Mouse (Mus musculus): ENCODE data around the gene Dpp9. TPM values are rescaled to one million over a fixed set of nuclear protein-coding genes. Genes with fewer than 3 reads are reported as not detected.

Gene Dpp9
- polyA plus RNA-seq, 1 experiment, result 51.8 TPM

DNA sequence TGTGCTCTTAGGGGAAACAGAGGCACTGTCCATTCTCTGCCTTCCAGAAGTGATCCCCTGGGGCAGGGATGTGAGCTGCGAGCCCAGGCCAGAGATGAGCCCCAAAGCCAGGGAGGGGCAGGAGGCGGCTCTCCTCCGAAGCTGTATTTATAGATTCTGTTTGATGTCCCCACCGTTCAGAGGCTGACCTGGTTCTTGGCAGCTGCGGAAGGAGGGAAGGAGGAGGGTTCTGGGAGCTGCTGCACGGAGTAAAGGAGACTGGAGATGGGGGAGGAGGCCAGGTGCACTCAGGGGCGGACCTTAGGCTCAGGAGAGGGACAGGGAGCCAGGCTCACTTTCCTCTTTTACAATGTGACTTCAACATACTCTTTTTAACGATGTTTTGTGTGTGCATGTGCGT lies 72.6 kb downstream of the Dpp9 start:
- Histone ChIP-seq H3K79me2 (ENCODE audit: control insufficient read depth, insufficient read depth) (no peaks in the 10 kb centered on the region), H3K27me3 (ENCODE audit: control insufficient read depth, insufficient read depth, insufficient read length) (peaks cover 91% of the 10 kb centered on the region), H3K36me3 (ENCODE audit: control insufficient read depth, insufficient read depth) (no peaks in the 10 kb centered on the region), H3K79me3 (ENCODE audit: low read depth) (no peaks in the 10 kb centered on the region), H3K4me3 (ENCODE audit: insufficient read depth, poor library complexity, severe bottlenecking) (no peak overlapping the region), H3ac (ENCODE audit: control insufficient read depth, insufficient read length, low read depth) (no peak overlapping the region)
- no peak for TF ChIP-seq MYOD1 (IDR thresholded peaks at IDR 0.05; ENCODE audit: control insufficient read depth, insufficient read length, low read depth)
- TF ChIP-seq CTCF (IDR thresholded peaks at IDR 0.05; ENCODE audit: control insufficient read depth, insufficient read depth, insufficient read length), result no peak
- TF ChIP-seq MYOG (IDR thresholded peaks at IDR 0.05; ENCODE audit: control insufficient read depth, extremely low read depth, insufficient read length), result no peak
- no peak for TF ChIP-seq CEBPB (IDR thresholded peaks at IDR 0.05; ENCODE audit: low read depth)
- TF ChIP-seq FOSL1 (IDR thresholded peaks at IDR 0.05; ENCODE audit: insufficient read depth, low read length, poor library complexity, severe bottlenecking), result no peak
- TF ChIP-seq USF1 (IDR thresholded peaks at IDR 0.05; ENCODE audit: low read depth), result no peak
- TF ChIP-seq MAX (IDR thresholded peaks at IDR 0.05), result no peak

- Histone ChIP-seq H3K27me3 (ENCODE audit: control insufficient read depth, insufficient read depth, insufficient read length) (peaks cover 96% of the 10 kb centered on the region), H3K79me2 (ENCODE audit: control insufficient read depth, insufficient read depth) (no peaks in the 10 kb centered on the region), H3K4me3 (ENCODE audit: insufficient read depth, poor library complexity, severe bottlenecking) (no peak overlapping the region), H3ac (ENCODE audit: control insufficient read depth, insufficient read length, low read depth) (no peak overlapping the region), H3K79me3 (ENCODE audit: low read depth) (no peaks in the 10 kb centered on the region), H3K36me3 (ENCODE audit: control insufficient read depth, insufficient read depth) (no peaks in the 10 kb centered on the region)
- TF ChIP-seq MYOG (IDR thresholded peaks at IDR 0.05; ENCODE audit: control insufficient read depth, extremely low read depth, insufficient read length) (no peak), USF1 (IDR thresholded peaks at IDR 0.05; ENCODE audit: low read depth) (no peak), CEBPB (IDR thresholded peaks at IDR 0.05; ENCODE audit: low read depth) (no peak), FOSL1 (IDR thresholded peaks at IDR 0.05; ENCODE audit: insufficient read depth, low read length, poor library complexity, severe bottlenecking) (no peak), MYOD1 (IDR thresholded peaks at IDR 0.05; ENCODE audit: control insufficient read depth, insufficient read length, low read depth) (no peak), MAX (IDR thresholded peaks at IDR 0.05) (no peak), CTCF (IDR thresholded peaks at IDR 0.05; ENCODE audit: control insufficient read depth, insufficient read depth, insufficient read length) (no peak)
Observed at GRCm38 (mm10) chr17:56144546-56144945, 74.2 kb downstream of the Dpp9 start.

DNA sequence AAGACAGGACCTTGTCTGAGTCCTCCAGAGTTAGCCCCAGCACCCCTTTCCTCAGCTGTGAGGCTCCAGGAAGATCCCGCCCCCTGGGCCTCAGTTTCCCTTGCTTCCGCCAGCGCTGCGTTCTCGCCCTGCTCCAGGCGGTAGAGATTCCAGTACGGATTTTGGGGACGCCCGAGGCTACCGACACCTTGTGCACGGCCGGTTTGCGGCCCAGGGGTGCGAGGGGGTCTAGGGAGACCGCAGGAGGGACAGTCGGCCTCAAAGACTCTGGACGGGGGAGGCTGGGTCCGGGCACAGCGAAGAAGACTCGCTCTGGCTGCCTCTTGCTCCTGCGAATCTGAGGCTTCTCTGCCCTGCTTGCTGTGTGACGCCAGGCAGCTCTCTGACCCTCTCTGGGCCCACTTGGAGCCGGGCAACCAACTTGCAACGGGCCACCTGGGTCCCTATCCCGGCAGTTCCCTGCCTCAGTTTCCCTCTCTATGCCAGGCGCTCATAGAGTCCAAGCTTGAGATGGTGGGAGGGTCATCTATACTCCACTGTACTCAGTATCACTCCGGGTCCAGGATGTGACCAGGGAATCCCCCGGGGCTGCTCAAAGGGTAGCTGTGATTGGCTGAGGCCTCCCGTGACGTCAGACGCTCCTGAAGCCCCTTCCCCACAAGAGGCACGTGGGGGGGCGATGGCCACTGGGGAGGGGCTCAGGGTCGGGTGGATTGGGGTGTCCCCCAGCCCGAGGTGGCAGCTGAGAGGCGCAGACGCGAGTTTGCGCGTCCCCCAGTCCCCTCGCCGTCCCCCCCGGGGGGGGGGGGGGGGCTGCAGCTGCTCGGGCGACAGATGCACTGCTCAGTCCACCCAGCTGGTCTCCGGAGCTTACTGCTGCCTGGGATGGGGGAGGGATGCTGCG lies 76.8 kb downstream of the Dpp9 start:
- no peak overlapping the region for H3ac ChIP-seq (ENCODE audit: control insufficient read depth, insufficient read length, low read depth)
- H3K27me3 ChIP-seq (ENCODE audit: control insufficient read depth, insufficient read depth, insufficient read length), result peaks cover 91% of the 10 kb centered on the region
- TF ChIP-seq USF1 (IDR thresholded peaks at IDR 0.05; ENCODE audit: low read depth) (no peak), MYOD1 (IDR thresholded peaks at IDR 0.05; ENCODE audit: control insufficient read depth, insufficient read length, low read depth) (no peak), FOSL1 (IDR thresholded peaks at IDR 0.05; ENCODE audit: insufficient read depth, low read length, poor library complexity, severe bottlenecking) (no peak), CEBPB (IDR thresholded peaks at IDR 0.05; ENCODE audit: low read depth) (no peak), CTCF (IDR thresholded peaks at IDR 0.05; ENCODE audit: control insufficient read depth, insufficient read depth, insufficient read length) (no peak), MAX (IDR thresholded peaks at IDR 0.05) (no peak), MYOG (IDR thresholded peaks at IDR 0.05; ENCODE audit: control insufficient read depth, extremely low read depth, insufficient read length) (no peak)
- H3K79me3 ChIP-seq (ENCODE audit: low read depth), result no peaks in the 10 kb centered on the region
- H3K79me2 ChIP-seq (ENCODE audit: control insufficient read depth, insufficient read depth), result no peaks in the 10 kb centered on the region
- no peaks in the 10 kb centered on the region for H3K36me3 ChIP-seq (ENCODE audit: control insufficient read depth, insufficient read depth)
- H3K4me3 ChIP-seq (ENCODE audit: insufficient read depth, poor library complexity, severe bottlenecking), result no peak overlapping the region

DNA sequence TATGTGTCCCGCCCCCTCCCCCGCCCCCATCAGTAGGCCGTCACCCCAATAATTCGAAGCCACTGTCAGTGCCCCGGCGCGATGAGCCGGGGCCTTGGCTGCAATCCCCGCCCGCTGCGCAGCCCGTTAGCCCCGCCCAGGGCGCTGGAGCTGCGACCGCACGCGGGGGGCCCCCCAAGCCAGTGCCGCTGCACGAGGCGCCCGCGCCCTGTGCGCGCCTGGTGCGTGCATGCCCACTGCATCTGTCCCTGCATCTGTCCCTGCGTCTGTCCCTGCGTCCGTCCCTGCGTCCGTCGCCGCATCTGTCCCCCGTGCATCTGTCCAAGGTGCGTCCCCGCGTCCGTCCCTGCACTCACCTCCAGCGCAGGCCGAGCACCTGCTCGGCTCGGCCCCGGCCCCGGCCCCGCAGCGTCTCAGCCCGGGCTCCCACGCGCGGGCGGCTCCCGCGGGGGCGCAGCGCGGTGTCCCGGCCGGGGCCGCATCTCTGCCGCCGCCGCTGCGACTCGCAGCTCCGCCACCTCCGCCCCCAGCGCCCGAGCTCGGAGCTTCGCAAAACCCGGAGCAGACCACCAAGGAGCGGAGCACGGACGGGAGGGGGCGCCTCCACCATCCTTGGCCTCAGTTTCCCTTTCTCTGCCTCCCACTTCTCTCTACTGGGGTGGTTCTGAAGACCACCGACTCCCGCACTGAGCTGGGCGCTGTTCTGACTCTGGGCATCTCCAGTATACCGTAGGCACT lies 78.7 kb downstream of the Dpp9 start, which contains the start of gene Sema6b:
TSS of gene Sema6b (minus strand) at position 486 of the 738 bp plus-strand sequence.
- Histone ChIP-seq H3K79me3 (ENCODE audit: low read depth) (no peaks in the 10 kb centered on the region), H3K27me3 (ENCODE audit: control insufficient read depth, insufficient read depth, insufficient read length) (peaks cover 74% of the 10 kb centered on the region), H3K4me3 (ENCODE audit: insufficient read depth, poor library complexity, severe bottlenecking) (no peak within 1 kb of the TSS), H3K79me2 (ENCODE audit: control insufficient read depth, insufficient read depth) (no peaks in the 10 kb centered on the region), H3K36me3 (ENCODE audit: control insufficient read depth, insufficient read depth) (no peaks in the 10 kb centered on the region), H3ac (ENCODE audit: control insufficient read depth, insufficient read length, low read depth) (peak within 1 kb of the TSS; percentile 36)
- TF ChIP-seq FOSL1 (IDR thresholded peaks at IDR 0.05; ENCODE audit: insufficient read depth, low read length, poor library complexity, severe bottlenecking) (no peak), CTCF (IDR thresholded peaks at IDR 0.05; ENCODE audit: control insufficient read depth, insufficient read depth, insufficient read length) (no peak), USF1 (IDR thresholded peaks at IDR 0.05; ENCODE audit: low read depth) (no peak), MAX (IDR thresholded peaks at IDR 0.05) (no peak), MYOG (IDR thresholded peaks at IDR 0.05; ENCODE audit: control insufficient read depth, extremely low read depth, insufficient read length) (no peak), MYOD1 (IDR thresholded peaks at IDR 0.05; ENCODE audit: control insufficient read depth, insufficient read length, low read depth) (no peak), CEBPB (IDR thresholded peaks at IDR 0.05; ENCODE audit: low read depth) (no peak)

DNA sequence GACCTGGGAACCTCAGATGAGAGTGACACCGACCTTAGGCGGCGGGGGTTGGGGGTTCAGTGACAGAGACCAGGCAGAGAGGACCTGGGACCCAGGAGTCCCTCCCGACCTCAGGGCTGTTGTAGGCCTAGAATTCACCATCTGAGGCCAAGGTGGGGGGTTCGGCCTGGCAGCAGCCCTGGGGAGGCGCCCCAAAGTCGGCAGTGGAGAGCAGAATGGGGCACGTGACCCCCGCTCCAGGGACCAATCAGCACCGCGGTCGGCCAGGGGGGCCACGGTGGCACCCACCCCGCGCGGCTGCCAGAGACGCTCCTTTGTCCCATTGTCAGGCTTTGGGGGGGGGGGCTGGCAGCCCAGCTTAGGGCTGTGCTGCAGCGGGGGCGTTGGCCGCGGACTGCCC lies 79.3 kb downstream of the Dpp9 start:
- Histone ChIP-seq H3K27me3 (ENCODE audit: control insufficient read depth, insufficient read depth, insufficient read length) (peaks cover 68% of the 10 kb centered on the region), H3K79me3 (ENCODE audit: low read depth) (no peaks in the 10 kb centered on the region), H3ac (ENCODE audit: control insufficient read depth, insufficient read length, low read depth) (no peak overlapping the region), H3K36me3 (ENCODE audit: control insufficient read depth, insufficient read depth) (no peaks in the 10 kb centered on the region), H3K4me3 (ENCODE audit: insufficient read depth, poor library complexity, severe bottlenecking) (no peak overlapping the region), H3K79me2 (ENCODE audit: control insufficient read depth, insufficient read depth) (no peaks in the 10 kb centered on the region)
- TF ChIP-seq MYOG (IDR thresholded peaks at IDR 0.05; ENCODE audit: control insufficient read depth, extremely low read depth, insufficient read length) (no peak), FOSL1 (IDR thresholded peaks at IDR 0.05; ENCODE audit: insufficient read depth, low read length, poor library complexity, severe bottlenecking) (no peak), USF1 (IDR thresholded peaks at IDR 0.05; ENCODE audit: low read depth) (no peak), MYOD1 (IDR thresholded peaks at IDR 0.05; ENCODE audit: control insufficient read depth, insufficient read length, low read depth) (no peak), MAX (IDR thresholded peaks at IDR 0.05) (no peak), CTCF (IDR thresholded peaks at IDR 0.05; ENCODE audit: control insufficient read depth, insufficient read depth, insufficient read length) (no peak), CEBPB (IDR thresholded peaks at IDR 0.05; ENCODE audit: low read depth) (no peak)

All from C2C12 (cell line).